Mouse (Mus musculus): Measurements from ENCODE around the gene Krt26.

DNA sequence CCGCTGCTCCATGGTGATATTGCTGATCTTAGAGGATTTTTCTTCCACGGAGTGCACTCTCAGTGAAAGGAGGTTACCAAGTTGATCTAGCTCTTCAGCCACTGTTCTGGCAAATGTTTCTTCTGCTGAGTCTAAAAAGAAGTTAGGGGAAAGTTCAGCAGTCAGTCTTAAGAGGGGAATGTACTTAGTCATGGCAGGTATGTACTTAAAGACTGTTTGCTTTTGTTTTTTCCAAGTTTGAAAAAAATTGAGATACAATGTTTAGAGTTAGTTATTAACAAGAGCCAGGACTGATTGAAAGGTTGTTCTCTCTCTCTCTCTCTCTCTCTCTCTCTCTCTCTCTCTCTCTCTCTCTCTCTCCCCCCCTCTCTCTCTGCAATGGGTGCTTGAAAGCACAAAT lies 8.1 kb downstream of the Krt26 start:
- TF ChIP-seq CTCF (IDR thresholded peaks at IDR 0.05; ENCODE audit: low read depth) (no peak), EP300 (IDR thresholded peaks at IDR 0.05; ENCODE audit: low read depth) (no peak)
